Mouse (Mus musculus): Measurements from ENCODE around the gene Hist1h2ap. TPM values are rescaled to one million over a fixed set of nuclear protein-coding genes. Genes with fewer than 3 reads are reported as not detected.
"Not testable (repeated sequence)": the region's sequence is repeated elsewhere in the genome, so short reads cannot be mapped to it uniquely, and the experiment has no call there.

Gene Hist1h2ap
- total and polyA plus RNA-seq, 3 experiments: 727 to 3,706 TPM; not detected in 1

GRCm38 (mm10) chr13:21787760-21788593, 45.3 kb downstream of the Hist1h2ap start:
- H3K4me1 ChIP-seq (ENCODE audit: control insufficient read depth in 1 of 2, insufficient read depth in 2 of 2, low read length in 2 of 2): peaks cover 4 to 9% of the 10 kb centered on the region in 2 experiments
- DNase-seq (ENCODE audit: low read depth, low spot score): peak; percentile 89
- TF ChIP-seq KAT2A (conservative IDR thresholded peaks at IDR 0.05; ENCODE audit: low read depth, low read length) (no peak), HCFC1 (IDR thresholded peaks at IDR 0.05; ENCODE audit: low read depth, low read length) (no peak), MAZ (IDR thresholded peaks at IDR 0.05; ENCODE audit: low read depth, low read length) (no peak), SIN3A (IDR thresholded peaks at IDR 0.05; ENCODE audit: low read length) (no peak), POLR2AphosphoS5 (IDR thresholded peaks at IDR 0.05; ENCODE audit: borderline replicate concordance, low read depth, low read length) (peak; percentile 77; the same call in 1 of the 2 replicates)
- peak overlapping the region; percentile 8 to 31 for H3K4me3 ChIP-seq (ENCODE audit: control insufficient read depth in 1 of 2, insufficient read depth in 1 of 2, low read depth in 2 of 2, low read length in 2 of 2)
- peak overlapping the region; percentile 49 for H3K9ac ChIP-seq (ENCODE audit: control insufficient read depth, low read depth, low read length, poor library complexity, severe bottlenecking)
- H3K27ac ChIP-seq (ENCODE audit: control insufficient read depth, low read depth, low read length): peak overlapping the region; percentile 80
- H3K9me3 ChIP-seq (replicated peaks; ENCODE audit: insufficient read depth, low read length): no peaks in the 10 kb centered on the region
- peaks cover 0 to 37% of the 10 kb centered on the region in 2 experiments; a peak in 2 of 4 replicates for H3K36me3 ChIP-seq (ENCODE audit: control insufficient read depth in 1 of 2, insufficient read depth in 2 of 2, low read length in 2 of 2)
- H3K27me3 ChIP-seq (ENCODE audit: control insufficient read depth in 1 of 2, insufficient read depth in 2 of 2, low read length in 2 of 2): no peaks in the 10 kb centered on the region
- H3K79me2 ChIP-seq (ENCODE audit: control insufficient read depth, insufficient read depth, low read length, poor library complexity): no peaks in the 10 kb centered on the region

DNA sequence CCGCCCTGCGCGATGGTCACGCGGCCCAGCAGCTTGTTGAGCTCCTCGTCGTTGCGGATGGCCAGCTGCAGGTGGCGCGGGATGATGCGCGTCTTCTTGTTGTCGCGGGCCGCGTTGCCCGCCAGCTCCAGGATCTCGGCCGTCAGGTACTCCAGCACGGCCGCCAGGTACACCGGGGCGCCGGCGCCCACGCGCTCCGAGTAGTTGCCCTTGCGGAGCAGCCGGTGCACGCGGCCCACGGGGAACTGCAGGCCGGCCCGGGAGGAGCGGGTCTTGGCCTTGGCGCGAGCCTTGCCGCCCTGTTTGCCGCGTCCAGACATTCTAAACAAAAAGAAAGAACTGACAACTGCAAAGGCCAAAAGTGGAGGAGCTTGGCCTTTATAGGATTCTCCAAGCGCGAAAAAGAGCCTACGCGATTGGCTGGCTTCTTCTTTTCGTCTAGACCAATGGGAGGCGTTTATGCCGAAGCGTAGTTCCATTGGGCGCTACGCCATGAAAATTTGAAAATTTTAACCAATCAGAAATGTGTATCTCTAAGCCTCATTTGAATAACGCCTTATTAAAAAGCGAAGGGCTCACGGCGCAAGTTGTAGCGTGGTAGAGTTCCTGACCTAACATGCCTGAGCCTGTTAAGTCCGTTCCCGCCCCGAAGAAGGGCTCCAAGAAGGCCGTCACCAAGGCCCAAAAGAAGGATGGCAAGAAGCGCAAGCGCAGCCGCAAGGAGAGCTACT, 46.2 kb downstream of the Hist1h2ap start, which contains the start of the genes Hist1h2an and Hist1h2bp:
TSS of gene Hist1h2an (minus strand) at position 320 of the 731 bp plus-strand sequence.
TSS of gene Hist1h2bp (plus strand) at position 563 of the 731 bp plus-strand sequence.
- Histone ChIP-seq H3K9ac (ENCODE audit: control insufficient read depth, low read depth, low read length, poor library complexity, severe bottlenecking) (peak within 1 kb of the TSS; percentile 69), H3K4me3 (ENCODE audit: control insufficient read depth in 1 of 2, insufficient read depth in 1 of 2, low read depth in 2 of 2, low read length in 2 of 2) (peak within 1 kb of the TSS; percentile 31 to 53), H3K36me3 (ENCODE audit: control insufficient read depth in 1 of 2, insufficient read depth in 2 of 2, low read length in 2 of 2) (peaks cover 0 to 39% of the 10 kb centered on the region in 2 experiments; a peak in 2 of 4 replicates), H3K27ac (ENCODE audit: control insufficient read depth, low read depth, low read length) (peak within 1 kb of the TSS; percentile 96)
- H3K9me3 ChIP-seq (replicated peaks; ENCODE audit: insufficient read depth, low read length); H3K27me3 ChIP-seq (ENCODE audit: control insufficient read depth in 1 of 2, insufficient read depth in 2 of 2, low read length in 2 of 2); H3K79me2 ChIP-seq (ENCODE audit: control insufficient read depth, insufficient read depth, low read length, poor library complexity); H3K4me1 ChIP-seq (ENCODE audit: control insufficient read depth in 1 of 2, insufficient read depth in 2 of 2, low read length in 2 of 2): not testable (repeated sequence)
- DNase-seq (ENCODE audit: low read depth, low spot score): peak; percentile 97
- peak in 1 of 2 experiments; percentile 81; a peak in 2 of 4 replicates for TF ChIP-seq POLR2A (IDR thresholded peaks at IDR 0.05; ENCODE audit: control insufficient read depth in 1 of 2, insufficient read depth in 1 of 2, low read depth in 1 of 2, low read length in 2 of 2, poor library complexity in 1 of 2)

DNA sequence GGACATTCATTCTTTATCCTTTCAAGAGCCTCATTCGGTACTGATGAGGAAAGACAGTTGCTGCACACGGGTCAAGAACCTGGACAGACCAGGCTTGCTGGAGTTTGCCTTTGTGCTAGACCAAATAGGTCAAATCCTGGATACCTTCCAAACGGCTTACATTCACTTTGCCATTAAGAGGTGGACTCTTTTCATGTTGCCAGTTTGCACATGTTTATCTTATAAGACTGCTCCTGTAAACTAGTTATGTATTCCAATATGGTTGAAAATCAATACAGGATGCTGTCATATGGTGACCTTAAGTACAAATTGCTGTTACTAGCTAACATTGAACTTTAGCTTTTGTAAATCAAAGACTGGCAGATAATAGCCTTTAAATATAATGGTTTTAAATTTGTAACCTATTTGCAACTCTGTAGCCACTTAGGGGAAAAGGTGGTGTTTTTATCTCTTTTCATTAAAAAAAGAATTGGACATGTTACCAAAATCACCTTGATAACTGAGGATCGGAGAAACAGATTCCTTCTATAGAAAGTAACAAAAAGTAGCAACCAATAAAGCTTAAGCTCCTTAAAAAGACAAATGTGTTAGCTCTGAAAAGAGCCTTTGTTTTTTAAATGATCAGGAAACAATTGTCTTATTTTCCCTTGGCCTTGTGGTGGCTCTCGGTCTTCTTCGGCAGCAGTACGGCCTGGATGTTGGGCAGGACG, 47.0 kb downstream of the Hist1h2ap start:
- H3K27me3 ChIP-seq (ENCODE audit: control insufficient read depth in 1 of 2, insufficient read depth in 2 of 2, low read length in 2 of 2): no peaks in the 10 kb centered on the region
- peak overlapping the region; percentile 69 for H3K9ac ChIP-seq (ENCODE audit: control insufficient read depth, low read depth, low read length, poor library complexity, severe bottlenecking)
- DNase-seq (ENCODE audit: low read depth, low spot score): peak; percentile 89
- TF ChIP-seq MYC (IDR thresholded peaks at IDR 0.05; ENCODE audit: low read depth, low read length) (no peak), CTCF (IDR thresholded peaks at IDR 0.05 in 2 of 3, conservative IDR thresholded peaks at IDR 0.05 in 1 of 3; ENCODE audit: control insufficient read depth in 1 of 3, insufficient read depth in 1 of 3, low read depth in 2 of 3, low read length in 3 of 3, poor library complexity in 1 of 3, severe bottlenecking in 1 of 3) (no peak), POLR2A (IDR thresholded peaks at IDR 0.05; ENCODE audit: control insufficient read depth in 1 of 2, insufficient read depth in 1 of 2, low read depth in 1 of 2, low read length in 2 of 2, poor library complexity in 1 of 2) (0 out of 4 replicates have a peak, but pooled peaks of 1 of the 2 experiments have one; percentile 25), ZKSCAN1 (IDR thresholded peaks at IDR 0.05; ENCODE audit: low read depth, low read length) (no peak), POLR2AphosphoS5 (IDR thresholded peaks at IDR 0.05; ENCODE audit: borderline replicate concordance, low read depth, low read length) (peak; percentile 90; the same call in 1 of the 2 replicates), ZC3H11A (IDR thresholded peaks at IDR 0.05; ENCODE audit: low read depth, low read length) (no peak), ZNF384 (IDR thresholded peaks at IDR 0.05; ENCODE audit: low read depth, low read length) (no peak), ELF1 (IDR thresholded peaks at IDR 0.05; ENCODE audit: low read depth, low read length) (no peak), TCF12 (IDR thresholded peaks at IDR 0.05; ENCODE audit: low read depth, low read length) (no peak)
- no peaks in the 10 kb centered on the region; the same call in 1 of the 2 replicates for H3K79me2 ChIP-seq (ENCODE audit: control insufficient read depth, insufficient read depth, low read length, poor library complexity)
- peak overlapping the region; percentile 96 for H3K27ac ChIP-seq (ENCODE audit: control insufficient read depth, low read depth, low read length)
- H3K36me3 ChIP-seq (ENCODE audit: control insufficient read depth in 1 of 2, insufficient read depth in 2 of 2, low read length in 2 of 2): peaks cover 0 to 43% of the 10 kb centered on the region in 2 experiments; a peak in 2 of 4 replicates
- H3K4me3 ChIP-seq (ENCODE audit: control insufficient read depth in 1 of 2, insufficient read depth in 1 of 2, low read depth in 2 of 2, low read length in 2 of 2): peak overlapping the region; percentile 16 to 53; a peak in 3 of 4 replicates
- peaks cover 2 to 9% of the 10 kb centered on the region in 2 experiments; a peak in 2 of 4 replicates for H3K4me1 ChIP-seq (ENCODE audit: control insufficient read depth in 1 of 2, insufficient read depth in 2 of 2, low read length in 2 of 2)
- no peaks in the 10 kb centered on the region for H3K9me3 ChIP-seq (replicated peaks; ENCODE audit: insufficient read depth, low read length)
